18 mouse cellular contexts compared by ENCODE assay signal in the genomic region with DNA sequence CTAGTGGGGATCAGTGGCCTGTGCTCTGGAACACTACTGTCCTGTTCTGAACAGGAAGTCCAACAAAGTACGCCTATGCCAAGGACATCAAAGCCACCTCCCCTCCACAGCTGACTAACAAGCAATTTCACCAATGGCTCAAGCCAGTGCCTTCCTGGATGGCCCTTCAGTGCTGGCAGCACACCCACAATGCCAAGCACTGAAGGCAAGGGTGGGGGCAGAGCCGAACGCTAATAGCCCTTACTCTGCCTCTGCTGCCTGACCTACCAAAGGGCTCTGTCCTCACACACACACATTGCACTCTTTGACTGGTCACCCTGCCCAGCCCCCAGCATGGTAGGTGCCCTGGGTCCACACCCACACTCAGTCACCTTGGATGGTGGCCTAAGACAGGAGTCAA. TPM values are rescaled to one million over a fixed set of nuclear protein-coding genes. Genes with fewer than 3 reads are reported as not detected.
A peak's percentile ranks its signal among the peaks of the same experiment; 100 is the strongest.
DNase-seq lines count a peak whose midpoint lies in the region; ATAC-seq and TF ChIP-seq lines count a peak whose summit lies in the region.
"Had no signal": no experiment of that assay in that cellular context is flagged by ENCODE, and none has a peak within 500 bp of the region (broad histone marks: within the 10 kb centered on the region; RNA-seq: fewer than 3 reads in every experiment).

No protein-coding gene starts in this region.

- peak; percentile 90 for DNase-seq in heart, adult 11 months
- no peak for DNase-seq in heart, postnatal 10 days
- no peak for DNase-seq in midbrain, postnatal 0 days (ENCODE audit: low spot score)
- DNase-seq in lung, postnatal 25 days (ENCODE audit: low spot score) = peak; percentile 86
- no peak for DNase-seq in layer of hippocampus, adult 8-10 months (ENCODE audit: low spot score in 2 of 2)
- no peak for DNase-seq in spleen, postnatal 14 days (ENCODE audit: low spot score in 2 of 2)
- DNase-seq: adrenal gland, postnatal 25 days; cerebellum, adult 2 months; cerebellum, postnatal 10 days; forebrain, postnatal 0 days; gastrocnemius, adult 2 months; gastrocnemius, postnatal 25 days had no signal

- ATAC-seq in midbrain, embryonic 13.5 days = no peak
- no peak for ATAC-seq in midbrain, postnatal 0 days (ENCODE audit: low FRiP score)
- ATAC-seq: forebrain, embryonic 13.5 days; forebrain, postnatal 0 days; hindbrain, embryonic 16.5 days had no signal

- WGBS in midbrain, embryonic 13.5 days = 87% methylated on average over 3 of the region's 3 CpGs
- 88% methylated on average over 3 of the region's 3 CpGs for WGBS in midbrain, postnatal 0 days

- H3K9ac ChIP-seq in midbrain, embryonic 13.5 days (replicated peaks) = peak overlapping the region; percentile 19; the same call in 1 of the 2 replicates
- no peak overlapping the region for H3K9ac ChIP-seq in midbrain, postnatal 0 days (replicated peaks; ENCODE audit: low read length, poor library complexity, severe bottlenecking)
- H3K9ac ChIP-seq: forebrain, embryonic 13.5 days; forebrain, postnatal 0 days; heart, embryonic 15.5 days had no signal

- no peaks in the 10 kb centered on the region for H3K9me3 ChIP-seq in midbrain, embryonic 13.5 days
- H3K9me3 ChIP-seq in midbrain, postnatal 0 days (ENCODE audit: low read length) = no peaks in the 10 kb centered on the region
- H3K9me3 ChIP-seq: embryonic facial prominence, embryonic 10.5 days; forebrain, embryonic 13.5 days; heart, embryonic 10.5 days; heart, embryonic 15.5 days had no signal

- no peak overlapping the region for H3K4me3 ChIP-seq in midbrain, embryonic 13.5 days (replicated peaks)
- no peak overlapping the region for H3K4me3 ChIP-seq in midbrain, postnatal 0 days (ENCODE audit: low read depth, low read length)
- H3K4me3 ChIP-seq: embryonic facial prominence, embryonic 10.5 days; forebrain, embryonic 13.5 days; gastrocnemius, adult 2 months; heart, embryonic 10.5 days; heart, embryonic 15.5 days had no signal

- H3K27ac ChIP-seq in midbrain, embryonic 13.5 days = no peak overlapping the region
- no peak overlapping the region for H3K27ac ChIP-seq in midbrain, postnatal 0 days (ENCODE audit: low read depth, low read length)
- H3K27ac ChIP-seq: embryonic facial prominence, embryonic 10.5 days; forebrain, embryonic 13.5 days; gastrocnemius, adult 2 months; heart, embryonic 10.5 days; heart, embryonic 15.5 days had no signal

- H3K4me2 ChIP-seq in midbrain, embryonic 13.5 days (replicated peaks) = no peak overlapping the region
- H3K4me2 ChIP-seq in midbrain, postnatal 0 days (ENCODE audit: low read depth, low read length, poor library complexity, severe bottlenecking) = no peak overlapping the region
- H3K4me2 ChIP-seq: forebrain, embryonic 13.5 days; heart, embryonic 15.5 days had no signal

- H3K36me3 ChIP-seq in midbrain, embryonic 13.5 days = peaks cover 88% of the 10 kb centered on the region
- peaks cover 86% of the 10 kb centered on the region for H3K36me3 ChIP-seq in midbrain, postnatal 0 days (ENCODE audit: insufficient read depth, low read length)

- H3K4me1 ChIP-seq in midbrain, embryonic 13.5 days (replicated peaks) = no peaks in the 10 kb centered on the region
- H3K4me1 ChIP-seq in midbrain, postnatal 0 days (ENCODE audit: insufficient read depth, low read length) = no peaks in the 10 kb centered on the region
- H3K4me1 ChIP-seq: embryonic facial prominence, embryonic 10.5 days; forebrain, embryonic 13.5 days had no signal

- intact Hi-C loops in heart, postnatal 10 days (cut with DNase I) = no loop called here

- TF ChIP-seq CTCF in midbrain, postnatal 0 days (IDR thresholded peaks at IDR 0.05) = no peak

- H3K27me3 ChIP-seq in midbrain, embryonic 13.5 days = no peaks in the 10 kb centered on the region
- H3K27me3 ChIP-seq in midbrain, postnatal 0 days (ENCODE audit: insufficient read depth, low read length) = no peaks in the 10 kb centered on the region
- H3K27me3 ChIP-seq: forebrain, embryonic 13.5 days; heart, embryonic 15.5 days had no signal

RNA-seq across cellular contexts. Expression of gene Dpp9, which starts 9.9 kb away (rescaled TPM):
- total RNA-seq in heart, postnatal 10 days (2021) = 10 to 100 TPM; 29.1 to 33.3 TPM
- 26.6 and 29.3 TPM in 2 replicates for polyA plus RNA-seq in midbrain, embryonic 13.5 days (2015; fragmentation: Nextera tagmentation; extraction: Ambion mirVana)
- total RNA-seq in midbrain, postnatal 0 days (2014; rRNA removed) = 24.6 and 29.7 TPM in 2 replicates
- polyA plus RNA-seq in midbrain, postnatal 0 days (2015; fragmentation: Nextera tagmentation; extraction: Ambion mirVana) = 19.4 and 19.7 TPM in 2 replicates
- 10 to 100 TPM; 54.5 to 65.5 (median 60.5) TPM for total RNA-seq in layer of hippocampus, adult 8-10 months (2022)

RNA-seq across cellular contexts. Expression of gene Mydgf, which starts 25.1 kb away (rescaled TPM):
- 10 to 100 TPM; 36.6 to 40.3 TPM for total RNA-seq in heart, postnatal 10 days (2021)
- 64.6 and 68.4 TPM in 2 replicates for polyA plus RNA-seq in midbrain, embryonic 13.5 days (2015; fragmentation: Nextera tagmentation; extraction: Ambion mirVana)
- total RNA-seq in midbrain, postnatal 0 days (2014; rRNA removed) = 41.7 and 49.3 TPM in 2 replicates
- 75.8 and 82.5 TPM in 2 replicates for polyA plus RNA-seq in midbrain, postnatal 0 days (2015; fragmentation: Nextera tagmentation; extraction: Ambion mirVana)
- 10 to 100 TPM; 34.7 to 42.6 (median 40.1) TPM for total RNA-seq in layer of hippocampus, adult 8-10 months (2022)

RNA-seq across cellular contexts. Expression of gene Tnfaip8l1, which starts 46.5 kb away (rescaled TPM):
- total RNA-seq in heart, postnatal 10 days (2021) = 1 to 10 TPM; 5.8 to 8.4 TPM
- 8.2 and 8.7 TPM in 2 replicates for polyA plus RNA-seq in midbrain, embryonic 13.5 days (2015; fragmentation: Nextera tagmentation; extraction: Ambion mirVana)
- total RNA-seq in midbrain, postnatal 0 days (2014; rRNA removed) = 15.1 and 17.9 TPM in 2 replicates
- 8.4 and 9.9 TPM in 2 replicates for polyA plus RNA-seq in midbrain, postnatal 0 days (2015; fragmentation: Nextera tagmentation; extraction: Ambion mirVana)
- total RNA-seq in layer of hippocampus, adult 8-10 months (2022) = 1 to 10 TPM; 5.3 to 6.4 (median 5.9) TPM

RNA-seq across cellular contexts. Expression of gene Fem1a, which starts 47.8 kb away (rescaled TPM):
- total RNA-seq in heart, postnatal 10 days (2021) = 10 to 100 TPM; 81.5 to 94.9 TPM
- polyA plus RNA-seq in midbrain, embryonic 13.5 days (2015; fragmentation: Nextera tagmentation; extraction: Ambion mirVana) = 18.1 and 19.4 TPM in 2 replicates
- 43.2 and 45.3 TPM in 2 replicates for total RNA-seq in midbrain, postnatal 0 days (2014; rRNA removed)
- polyA plus RNA-seq in midbrain, postnatal 0 days (2015; fragmentation: Nextera tagmentation; extraction: Ambion mirVana) = 13.8 and 14.2 TPM in 2 replicates
- total RNA-seq in layer of hippocampus, adult 8-10 months (2022) = 10 to 100 TPM; 32.7 to 36.0 (median 35.1) TPM

Comparison
In these comparisons a context has a peak if more than half of its experiments do, and no peak if none do; other contexts are left out.
1. DNase-seq: peak in heart, adult 11 months (single experiment) and lung, postnatal 25 days (single experiment); none in heart, postnatal 10 days (0 of 2), midbrain, postnatal 0 days (single experiment), layer of hippocampus, adult 8-10 months (0 of 2) and spleen, postnatal 14 days (0 of 2).